Mouse (Mus musculus): Measurements from ENCODE around the gene Rabl2.

Rabl2 gene

DNA sequence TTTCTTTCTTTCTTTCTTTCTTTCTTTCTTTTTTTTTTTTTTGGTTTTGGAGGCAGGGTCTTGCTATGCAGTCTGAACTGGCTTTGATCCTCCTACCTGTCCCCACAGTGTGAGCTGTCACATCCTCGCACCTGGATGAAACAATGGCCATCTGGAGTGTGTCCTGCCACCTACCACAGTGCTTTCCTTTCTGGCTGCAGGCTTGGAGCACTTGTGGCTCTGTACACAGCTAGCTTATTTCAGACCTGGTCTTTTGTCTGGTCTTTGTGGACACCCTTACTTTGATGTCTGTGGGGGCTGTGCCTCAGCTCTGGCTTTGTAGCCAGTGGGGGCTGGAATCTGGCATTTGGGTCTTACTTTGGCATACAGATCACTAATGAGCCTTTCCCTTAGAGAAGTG, 40.0 kb downstream of the Rabl2 start:
- DNase-seq (ENCODE audit: low read depth, low spot score) = no peak

DNA sequence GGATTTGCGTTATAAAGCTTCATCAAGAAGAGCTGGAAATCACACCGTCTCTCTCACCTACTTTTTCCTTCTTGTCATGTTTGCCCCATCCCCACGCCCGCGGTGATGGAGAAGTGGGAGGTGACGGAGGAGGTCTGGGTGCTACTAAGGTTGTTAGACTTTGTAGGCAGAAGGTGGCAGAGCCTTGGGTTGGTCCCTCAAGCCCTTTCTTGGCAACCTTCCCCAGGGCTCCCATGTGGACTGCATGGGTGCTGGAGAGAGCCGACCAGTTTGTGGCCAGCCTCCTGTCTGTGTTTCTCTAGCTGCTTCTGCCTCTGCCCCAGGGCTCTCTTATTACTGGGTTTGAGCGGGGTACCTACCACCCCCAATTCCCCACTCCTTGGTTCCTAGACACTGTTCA, 41.2 kb downstream of the Rabl2 start:
- DNase-seq (ENCODE audit: low read depth, low spot score) = no peak

DNA sequence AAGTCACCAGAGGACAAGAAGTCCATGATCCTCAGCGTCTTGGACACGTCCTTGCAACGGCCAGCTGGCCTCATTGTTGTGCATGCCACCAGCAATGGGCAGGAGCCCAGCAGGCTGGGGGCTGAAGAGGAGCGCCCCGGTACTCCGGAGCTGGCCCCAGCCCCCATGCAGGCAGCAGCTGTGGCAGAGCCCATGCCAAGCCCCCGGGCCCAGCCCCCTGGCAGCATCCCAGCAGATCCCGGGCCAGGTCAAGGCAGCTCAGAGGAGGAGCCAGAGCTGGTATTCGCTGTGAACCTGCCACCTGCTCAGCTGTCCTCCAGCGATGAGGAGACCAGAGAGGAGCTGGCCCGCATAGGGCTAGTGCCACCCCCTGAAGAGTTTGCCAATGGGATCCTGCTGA, 42.9 kb downstream of the Rabl2 start:
- DNase-seq (ENCODE audit: low read depth, low spot score) = no peak

DNA sequence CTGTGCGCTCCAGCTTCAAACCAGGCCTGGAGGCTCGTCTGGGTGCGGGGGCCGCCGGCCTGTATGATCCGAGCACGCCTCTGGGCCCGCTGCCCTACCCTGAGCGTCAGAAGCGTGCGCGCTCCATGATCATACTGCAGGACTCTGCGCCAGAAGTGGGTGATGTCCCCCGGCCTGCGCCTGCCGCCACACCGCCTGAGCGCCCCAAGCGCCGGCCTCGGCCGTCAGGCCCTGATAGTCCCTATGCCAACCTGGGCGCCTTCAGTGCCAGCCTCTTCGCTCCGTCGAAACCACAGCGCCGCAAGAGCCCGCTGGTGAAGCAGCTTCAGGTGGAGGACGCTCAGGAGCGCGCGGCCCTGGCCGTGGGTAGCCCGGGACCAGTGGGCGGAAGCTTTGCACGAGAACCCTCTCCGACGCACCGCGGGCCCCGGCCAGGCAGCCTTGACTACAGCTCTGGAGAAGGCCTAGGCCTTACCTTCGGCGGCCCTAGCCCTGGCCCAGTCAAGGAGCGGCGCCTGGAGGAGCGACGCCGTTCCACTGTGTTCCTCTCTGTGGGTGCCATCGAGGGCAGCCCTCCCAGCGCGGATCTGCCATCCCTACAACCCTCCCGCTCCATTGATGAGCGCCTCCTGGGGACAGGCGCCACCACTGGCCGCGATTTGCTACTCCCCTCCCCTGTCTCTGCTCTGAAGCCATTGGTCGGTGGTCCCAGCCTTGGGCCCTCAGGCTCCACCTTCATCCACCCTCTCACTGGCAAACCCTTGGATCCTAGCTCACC, 43.7 kb downstream of the Rabl2 start:
- no peak for DNase-seq (ENCODE audit: low read depth, low spot score)

DNA sequence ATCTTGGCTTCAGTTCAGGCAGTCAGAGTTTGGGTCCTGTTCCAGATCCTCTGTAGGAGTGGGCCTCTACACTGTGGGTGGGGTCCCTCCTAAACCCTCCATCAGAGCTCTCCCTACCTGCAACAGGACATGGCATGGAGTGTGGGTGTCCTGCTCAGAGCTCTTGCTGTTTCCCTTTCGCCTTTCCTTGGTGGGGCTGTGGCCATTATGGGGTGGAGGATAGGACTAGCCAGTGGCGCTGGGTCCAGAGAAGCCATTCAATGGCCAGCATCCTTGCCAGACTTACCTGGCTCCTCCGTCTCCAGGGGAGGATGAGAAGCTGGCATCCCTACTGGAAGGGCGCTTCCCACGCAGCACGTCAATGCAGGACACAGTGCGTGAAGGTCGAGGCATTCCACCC, 44.4 kb downstream of the Rabl2 start:
- no peak for DNase-seq (ENCODE audit: low read depth, low spot score)

DNA sequence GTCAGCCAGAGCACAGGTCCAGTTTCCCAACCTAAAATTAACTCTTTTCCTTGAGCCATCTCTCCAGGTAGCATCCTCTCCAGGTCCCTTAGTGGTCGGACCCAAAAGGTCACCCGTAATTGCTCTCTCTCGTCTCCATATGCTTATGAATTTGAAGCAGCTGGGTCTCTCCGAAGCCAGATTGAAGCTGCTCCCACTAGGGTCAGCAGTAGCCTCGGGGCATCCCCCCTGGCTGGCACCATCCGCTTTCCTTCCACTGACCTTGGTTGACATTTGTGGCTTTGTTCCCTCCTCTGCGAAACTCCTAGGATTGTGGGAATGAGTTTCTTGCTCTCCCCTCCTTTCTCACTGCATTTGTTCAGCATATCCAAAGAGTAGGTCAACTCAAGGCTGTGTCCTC, 47.6 kb downstream of the Rabl2 start:
- no peak for DNase-seq (ENCODE audit: low read depth, low spot score)

DNA sequence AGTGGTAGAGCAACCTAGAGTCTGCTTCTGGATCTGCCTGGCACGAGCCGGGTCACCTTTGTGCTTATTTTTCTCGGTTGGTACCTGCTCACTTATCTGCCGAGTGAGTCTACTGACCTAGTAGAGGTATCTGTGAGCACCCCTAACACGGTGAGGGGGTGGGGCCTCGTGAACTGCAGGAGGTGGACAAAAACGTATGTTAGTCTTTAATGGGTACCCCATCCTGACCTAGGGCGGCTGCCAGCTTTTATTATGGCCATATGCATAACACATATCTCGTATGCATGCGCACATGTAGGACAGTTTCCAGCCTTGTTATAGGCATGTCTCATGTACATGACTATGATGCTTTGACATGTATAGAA, 57.9 kb downstream of the Rabl2 start:
- no peak for DNase-seq (ENCODE audit: low read depth, low spot score)

DNA sequence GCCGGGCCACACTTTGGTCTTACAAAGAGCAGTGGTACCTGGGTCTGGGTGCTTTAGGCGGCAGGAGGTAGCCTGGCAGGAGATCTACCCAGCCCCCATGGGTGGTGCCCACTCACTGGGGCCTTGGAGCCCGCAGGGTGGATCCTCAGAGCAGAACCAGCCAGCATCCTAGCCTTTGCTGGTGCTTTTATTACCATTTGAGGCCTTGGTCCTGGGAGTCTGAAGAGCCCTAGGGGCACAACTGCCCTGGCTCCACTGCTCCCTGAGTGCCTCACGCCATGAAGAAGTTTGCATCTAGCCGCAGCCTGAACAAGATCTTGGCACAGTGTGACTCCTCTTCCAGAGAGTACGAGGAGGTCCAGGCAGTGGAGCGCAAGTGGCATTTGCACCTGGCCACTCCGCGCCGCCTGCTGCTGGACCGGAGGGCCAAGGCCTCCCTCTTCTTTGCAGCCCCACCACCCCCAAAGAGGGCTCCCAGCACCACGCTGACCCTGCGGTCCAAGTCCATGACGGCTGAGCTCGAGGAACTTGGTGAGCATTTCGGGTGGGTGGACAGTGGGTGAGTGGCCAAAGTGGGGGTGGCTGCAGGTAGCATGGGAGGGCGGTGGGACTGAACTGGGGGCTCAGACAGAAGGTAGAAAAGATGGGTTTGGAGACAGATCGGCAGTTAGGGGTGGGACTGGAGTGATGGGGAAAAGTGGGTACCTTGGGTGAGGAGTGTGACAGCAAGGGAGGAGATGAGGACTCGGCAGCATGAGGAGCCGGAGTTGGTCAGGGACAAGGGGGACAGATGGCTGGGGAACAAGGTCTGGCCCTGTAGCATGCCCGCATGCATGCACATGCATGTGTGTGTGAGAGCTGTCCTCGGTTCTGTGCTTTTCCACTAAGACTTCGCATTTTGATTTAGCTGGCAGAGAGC, 58.5 kb downstream of the Rabl2 start:
- DNase-seq (ENCODE audit: low read depth, low spot score) = no peak

Data from c-Kit-negative CD71-positive TER-119-positive erythroid progenitor cells, embryonic 14.5 days (primary cell).